In the genomic region with DNA sequence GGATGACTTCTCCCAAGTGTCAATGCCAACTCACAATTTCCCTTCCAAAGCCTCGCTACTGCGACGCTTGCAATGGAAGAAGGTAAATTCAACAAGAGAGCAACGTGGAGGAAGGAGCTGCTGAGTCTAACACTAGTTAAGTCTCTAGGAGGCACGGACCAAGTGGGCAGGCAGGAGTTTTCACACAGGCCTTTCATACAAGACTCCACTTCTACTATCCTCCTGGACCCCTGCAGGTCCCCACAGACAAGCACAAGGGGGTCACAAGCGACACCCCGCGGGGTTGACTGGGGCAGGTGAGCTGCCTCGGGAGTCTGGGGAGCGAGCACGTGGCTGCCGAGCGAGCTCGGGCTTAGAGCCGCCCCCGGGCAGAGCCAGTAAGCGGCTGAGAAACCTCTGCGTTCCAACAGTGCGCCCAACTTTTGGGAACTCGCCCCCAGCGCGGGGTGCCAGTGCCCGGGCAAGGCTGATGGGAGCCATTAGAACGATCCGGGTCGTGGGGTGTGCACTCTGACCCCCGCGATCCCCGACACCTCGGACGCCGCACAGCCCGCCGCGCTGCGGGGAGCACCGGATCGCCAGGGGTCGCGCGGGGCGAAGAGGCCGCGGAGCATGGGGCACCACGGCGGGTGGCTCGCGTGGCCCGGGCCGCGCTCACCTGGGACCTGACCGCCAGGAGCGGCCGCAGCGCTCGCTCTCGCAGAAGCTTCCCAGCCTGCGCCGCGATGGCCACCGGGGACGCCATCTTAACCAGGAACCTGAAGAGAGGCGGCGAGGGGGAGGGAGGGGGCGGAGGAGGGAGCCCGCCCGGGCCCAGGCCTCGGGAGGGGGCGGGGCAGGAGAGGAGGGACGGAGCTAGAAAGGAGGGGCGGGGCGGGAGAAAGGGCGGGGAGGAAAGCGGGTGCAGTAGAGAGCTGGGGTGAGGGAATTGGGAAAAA, we compare ENCODE assay signal across 8 mouse cellular contexts. TPM values are rescaled to one million over a fixed set of nuclear protein-coding genes. Genes with fewer than 3 reads are reported as not detected.
A peak's percentile ranks its signal among the peaks of the same experiment; 100 is the strongest.
DNase-seq lines count a peak whose midpoint lies in the region; ATAC-seq and TF ChIP-seq lines count a peak whose summit lies in the region.

TSS of gene Suclg2 (minus strand) at position 770 of the 938 bp plus-strand sequence.

- H3K4me1 ChIP-seq in embryonic fibroblast, embryonic 13.5 days (ENCODE audit: control insufficient read depth, insufficient read depth, low read length) = peaks cover under 1% of the 10 kb centered on the region; the same call in 1 of the 2 replicates
- peaks cover 16% of the 10 kb centered on the region for H3K4me1 ChIP-seq in kidney, embryonic 14.5 days (ENCODE audit: control insufficient read depth, insufficient read depth, low read length)
- H3K4me1 ChIP-seq in liver, adult 2 months (ENCODE audit: control insufficient read depth, insufficient read depth, low read length) = peaks cover 28% of the 10 kb centered on the region

- peak; percentile 74 for TF ChIP-seq POLR2A in embryonic fibroblast, embryonic 13.5 days (IDR thresholded peaks at IDR 0.05; ENCODE audit: low read depth, low read length)
- TF ChIP-seq POLR2A in liver, adult 2 months (IDR thresholded peaks at IDR 0.05; ENCODE audit: extremely low read depth, insufficient read depth, low read length) = peak; percentile 69

- peak; percentile 92 for ATAC-seq in kidney, embryonic 14.5 days (ENCODE audit: low FRiP score, low TSS enrichment)
- peak; percentile 70 for ATAC-seq in monocyte, adult 5-6 weeks (replicated peaks; ENCODE audit: insufficient number of reproducible peaks, low FRiP score, low TSS enrichment, poor library complexity, severe bottlenecking)

- TF ChIP-seq CTCF in embryonic fibroblast, embryonic 13.5 days (IDR thresholded peaks at IDR 0.05; ENCODE audit: borderline replicate concordance, insufficient read depth, low read length) = no peak
- TF ChIP-seq CTCF in liver, adult 2 months (IDR thresholded peaks at IDR 0.05; ENCODE audit: low read depth, low read length) = no peak

- peak within 1 kb of the TSS; percentile 65 for H3K4me3 ChIP-seq in embryonic fibroblast, embryonic 13.5 days (ENCODE audit: insufficient read depth, low read length)
- peak within 1 kb of the TSS; percentile 88 for H3K4me3 ChIP-seq in kidney, embryonic 14.5 days (ENCODE audit: low read length)
- peak within 1 kb of the TSS; percentile 93 for H3K4me3 ChIP-seq in liver, adult 2 months (ENCODE audit: insufficient read depth, low read depth, low read length)

- H3K9me3 ChIP-seq in kidney, embryonic 14.5 days (ENCODE audit: control insufficient read depth, low read length) = peaks cover 2% of the 10 kb centered on the region; the same call in 1 of the 2 replicates

- peak within 1 kb of the TSS; percentile 95 for H3K9ac ChIP-seq in kidney, embryonic 14.5 days (ENCODE audit: low read depth, low read length)
- peak within 1 kb of the TSS; percentile 99 for H3K9ac ChIP-seq in liver, adult 2 months (ENCODE audit: low read depth, low read length)

- H3K36me3 ChIP-seq in kidney, embryonic 14.5 days (ENCODE audit: control insufficient read depth, insufficient read depth, low read length) = no peaks in the 10 kb centered on the region
- no peaks in the 10 kb centered on the region for H3K36me3 ChIP-seq in liver, adult 2 months (ENCODE audit: control insufficient read depth, insufficient read depth, low read length)

- H3K4me2 ChIP-seq in kidney, embryonic 14.5 days (replicated peaks; ENCODE audit: low read depth, low read length) = peak within 1 kb of the TSS; percentile 87

- H3K27ac ChIP-seq in embryonic fibroblast, embryonic 13.5 days (ENCODE audit: insufficient read depth, low read length) = no peak within 1 kb of the TSS
- H3K27ac ChIP-seq in kidney, embryonic 14.5 days (ENCODE audit: low read depth, low read length) = peak within 1 kb of the TSS; percentile 76
- H3K27ac ChIP-seq in liver, adult 2 months (replicated peaks; ENCODE audit: insufficient read depth, low read depth, low read length) = peak within 1 kb of the TSS; percentile 97

- no peaks in the 10 kb centered on the region for H3K27me3 ChIP-seq in kidney, embryonic 14.5 days (ENCODE audit: control insufficient read depth, insufficient read depth, low read length)
- no peaks in the 10 kb centered on the region for H3K27me3 ChIP-seq in liver, adult 2 months (ENCODE audit: control insufficient read depth, insufficient read depth, low read length)

- under 1% methylated on average over 46 of the region's 74 CpGs for WGBS in kidney, embryonic 14.5 days
- under 1% methylated on average over 56 of the region's 74 CpGs for WGBS in liver, adult 2 months

- peaks cover 27% of the 10 kb centered on the region; the same call in 1 of the 2 replicates for H3K79me2 ChIP-seq in liver, adult 2 months (ENCODE audit: control insufficient read depth, insufficient read depth, low read length)

- DNase-seq in CD4-positive helper T cell, adult 2 months (ENCODE audit: low read depth, low spot score) = peak; percentile 89
- peak; percentile 66 for DNase-seq in brain, adult 2 months (ENCODE audit: low read depth, low spot score)
- peak; percentile 63 to 67 for DNase-seq in heart, adult 9 months (ENCODE audit: low spot score in 2 of 2)
- DNase-seq in liver, adult 2 months (ENCODE audit: extremely low read depth, low read depth, low spot score) = peak; percentile 79
- DNase-seq in spleen, postnatal 4 days (ENCODE audit: low spot score in 2 of 2) = peak; percentile 79 to 90

RNA-seq across cellular contexts. Expression of gene Suclg2, which starts in this region (rescaled TPM):
- polyA plus RNA-seq in embryonic fibroblast, embryonic 13.5 days (2011; ENCODE audit: insufficient read length, low read depth, missing spikeins) = 38.0 and 43.9 TPM in 2 replicates
- polyA plus RNA-seq in kidney, embryonic 14.5 days (2014; fragmentation: Nextera tagmentation; extraction: Ambion mirVana) = 84.0 and 112 TPM in 2 replicates
- 137 and 153 TPM in 2 replicates for total RNA-seq in liver, adult 2 months (2014; rRNA removed)
- 54.0 and 61.2 TPM in 2 replicates for polyA plus RNA-seq in liver, adult 2 months (2012; rRNA removed)
- 17.4 to 31.1 TPM (median 25.5 TPM) in 3 replicates for total RNA-seq in monocyte, adult 5-6 weeks (2017)
